Mouse (Mus musculus) C3H10T1/2 (cell line): ENCODE measurements around the gene Gm21767. TPM values are rescaled to one million over a fixed set of nuclear protein-coding genes. Genes with fewer than 3 reads are reported as not detected.

Experiments
- polyA plus RNA-seq, 2 experiments: library from polyadenylated mRNA; unstranded; fragments of >200 nt; fragmentation: generic; extraction: Trizol; gene quantifications; one replicate each; pipeline ENCODE4 v1.2.1; 2012; ENCODE audit warnings: missing spikeins in 2 of 2

Gene Gm21767
- not detected for polyA plus RNA-seq

DNA sequence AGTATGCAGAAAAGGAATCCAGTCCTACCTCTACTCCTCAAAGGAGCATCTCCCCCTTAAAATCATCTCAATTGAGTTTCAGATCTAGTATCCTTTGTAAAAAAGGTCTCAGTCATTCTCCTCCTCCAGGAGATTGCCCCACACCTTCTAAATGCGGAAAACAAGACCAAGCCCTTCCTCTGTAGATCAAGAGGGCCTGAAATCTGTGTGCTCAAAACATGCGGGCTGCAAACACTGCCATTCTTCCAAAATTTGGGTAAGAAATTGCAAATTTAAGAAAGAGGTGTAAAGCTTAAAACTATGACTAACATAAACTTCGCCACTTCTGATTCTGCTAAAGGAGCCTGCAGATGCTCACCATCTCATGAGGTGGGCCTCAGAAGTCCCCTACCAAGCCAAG, at the start of gene Gm21767:
TSS of gene Gm21767 (plus strand) at position 301 of the 400 bp plus-strand sequence.

